26 mouse cellular contexts compared by ENCODE assay signal in the genomic region with DNA sequence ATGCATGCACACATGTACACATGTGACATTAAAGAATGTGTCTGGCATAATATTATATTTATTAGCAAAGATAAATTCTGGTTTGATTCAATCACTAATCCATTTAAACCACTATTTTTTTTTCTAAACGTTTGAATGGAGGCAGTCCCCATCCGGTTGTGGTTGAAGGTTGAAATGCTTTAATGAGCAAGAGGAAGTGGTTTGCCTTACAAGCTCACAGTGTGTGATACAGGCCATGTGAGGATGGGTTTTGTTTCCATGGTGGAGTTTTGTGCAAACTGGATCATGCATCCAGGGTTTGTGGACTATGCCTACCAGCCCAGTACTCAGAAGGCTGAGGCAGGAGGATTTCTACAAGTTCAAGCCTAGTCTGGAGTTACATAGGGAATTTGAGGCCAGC.
DNase-seq lines count a peak whose midpoint lies in the region; ATAC-seq lines count a peak whose summit lies in the region.
"Had no signal": no experiment of that assay in that cellular context is flagged by ENCODE, and none has a peak within 500 bp of the region (broad histone marks: within the 10 kb centered on the region; RNA-seq: fewer than 3 reads in every experiment).

No protein-coding gene starts in this region.

- no peaks in the 10 kb centered on the region for H3K36me3 ChIP-seq in splenic B cell, adult 2 months (ENCODE audit: control insufficient read depth, insufficient read depth, low read length, poor library complexity, severe bottlenecking)
- H3K36me3 ChIP-seq: kidney, embryonic 15.5 days; liver, embryonic 12.5 days; neural tube, embryonic 12.5 days had no signal

- peak; percentile 35 for ATAC-seq in inflammation-experienced regulatory T-cells, adult 6 months
- ATAC-seq: forebrain, embryonic 13.5 days; liver, embryonic 12.5 days; liver, postnatal 0 days; lung, postnatal 0 days had no signal

- intact Hi-C loops in heart, postnatal 36 days (cut with DNase I): no loop called here

- DNase-seq in CD4-positive helper T cell, adult 2 months (ENCODE audit: low read depth, low spot score): peak; percentile 54
- DNase-seq in c-Kit-positive CD71-negative TER-119-negative erythroid progenitor cells, embryonic 14.5 days (ENCODE audit: low read depth): peak; percentile 10
- peak; percentile 58 for DNase-seq in splenic B cell, adult 2 months (ENCODE audit: low read depth, low spot score)
- no peak for DNase-seq in heart, postnatal 36 days
- DNase-seq in frontal cortex, postnatal 14 days (ENCODE audit: low spot score in 2 of 2): no peak
- DNase-seq in spleen, postnatal 10 days (ENCODE audit: low spot score in 2 of 2): no peak
- DNase-seq: adrenal gland, adult 8-10 months; cerebellum, adult 8-10 months; cerebellum, postnatal 25 days; gastrocnemius, postnatal 14 days; heart, adult 18-20 months; heart, postnatal 4 days; kidney, adult 18-20 months; kidney, postnatal 25 days; left cerebral cortex, postnatal 4 days; liver, postnatal 0 days; lung, postnatal 4 days; midbrain, embryonic 14.5 days; right cerebral cortex, postnatal 4 days; thymus, adult 2 months had no signal

- H3K27me3 ChIP-seq in splenic B cell, adult 2 months (ENCODE audit: control insufficient read depth, insufficient read depth, low read length, poor library complexity, severe bottlenecking): no peaks in the 10 kb centered on the region
- H3K27me3 ChIP-seq: forebrain, embryonic 13.5 days; kidney, embryonic 15.5 days; liver, embryonic 12.5 days; neural tube, embryonic 12.5 days had no signal

Comparison
In these comparisons a context has a peak if more than half of its experiments do, and no peak if none do; other contexts are left out.
1. DNase-seq: peak in CD4-positive helper T cell, adult 2 months (single experiment), c-Kit-positive CD71-negative TER-119-negative erythroid progenitor cells, embryonic 14.5 days (single experiment) and splenic B cell, adult 2 months (single experiment); none in heart, postnatal 36 days (0 of 2), frontal cortex, postnatal 14 days (0 of 2) and spleen, postnatal 10 days (0 of 2).